ENCODE assay signal across 26 mouse cellular contexts in genomic region chr5:55791755-55792629, GRCm38 (mm10).
DNase-seq lines count a peak whose midpoint lies in the region; ATAC-seq and TF ChIP-seq lines count a peak whose summit lies in the region.
"Had no signal": no experiment of that assay in that cellular context is flagged by ENCODE, and none has a peak within 500 bp of the region (broad histone marks: within the 10 kb centered on the region; RNA-seq: fewer than 3 reads in every experiment).

No protein-coding gene starts in this region.

- DNase-seq in neural tube, embryonic 10.5 days (ENCODE audit: extremely low spot score, low spot score): no peak
- DNase-seq in brain, embryonic 14.5 days (ENCODE audit: low read depth): peak; percentile 65
- no peak for DNase-seq in lung, postnatal 25 days (ENCODE audit: low spot score)
- DNase-seq in natural killer cell, adult 2 months (ENCODE audit: low spot score in 2 of 2): no peak
- DNase-seq in thymus, postnatal 36 days: no peak
- DNase-seq: adrenal gland, postnatal 25 days; cerebellum, adult 2 months; cerebellum, postnatal 14 days; gastrocnemius, postnatal 14 days; heart, postnatal 14 days; kidney, adult 9 months; kidney, postnatal 10 days; lung, embryonic 14.5 days; lung, postnatal 14 days; right cerebral cortex, adult 18-20 months; right cerebral cortex, postnatal 4 days had no signal

- H3K4me2 ChIP-seq in forebrain, embryonic 13.5 days: no peak overlapping the region
- H3K4me2 ChIP-seq in forebrain, embryonic 12.5 days: no peak overlapping the region
- no peak overlapping the region for H3K4me2 ChIP-seq in neural tube, embryonic 13.5 days
- H3K4me2 ChIP-seq: hindbrain, embryonic 12.5 days; limb, embryonic 12.5 days; liver, embryonic 15.5 days; lung, embryonic 14.5 days; midbrain, embryonic 11.5 days had no signal

- H3K4me3 ChIP-seq in forebrain, embryonic 13.5 days: no peak overlapping the region
- H3K4me3 ChIP-seq in forebrain, embryonic 12.5 days (replicated peaks): no peak overlapping the region
- no peak overlapping the region for H3K4me3 ChIP-seq in neural tube, embryonic 13.5 days
- H3K4me3 ChIP-seq: erythroblast, embryonic 14.5 days; hindbrain, embryonic 12.5 days; limb, embryonic 12.5 days; liver, embryonic 15.5 days had no signal

- peak; percentile 36; the same call in 1 of the 2 replicates for ATAC-seq in forebrain, embryonic 13.5 days
- no peak for ATAC-seq in forebrain, embryonic 12.5 days (ENCODE audit: low FRiP score)
- peak; percentile 56 for ATAC-seq in neural tube, embryonic 13.5 days (ENCODE audit: low read depth)
- ATAC-seq: intestine, postnatal 0 days; midbrain, embryonic 16.5 days had no signal

- H3K9ac ChIP-seq in forebrain, embryonic 13.5 days: no peak overlapping the region
- H3K9ac ChIP-seq in forebrain, embryonic 12.5 days: no peak overlapping the region
- H3K9ac ChIP-seq in neural tube, embryonic 13.5 days: no peak overlapping the region
- H3K9ac ChIP-seq: hindbrain, embryonic 12.5 days; limb, embryonic 12.5 days; liver, embryonic 15.5 days; lung, embryonic 14.5 days had no signal

- no peak for TF ChIP-seq CTCF in brain, embryonic 14.5 days (IDR thresholded peaks at IDR 0.05; ENCODE audit: borderline replicate concordance, extremely low read depth, insufficient read depth, insufficient read length)

- H3K27me3 ChIP-seq in forebrain, embryonic 13.5 days: no peaks in the 10 kb centered on the region
- H3K27me3 ChIP-seq in forebrain, embryonic 12.5 days: no peaks in the 10 kb centered on the region
- H3K27me3 ChIP-seq in neural tube, embryonic 13.5 days: no peaks in the 10 kb centered on the region
- H3K27me3 ChIP-seq: hindbrain, embryonic 12.5 days; limb, embryonic 12.5 days; liver, embryonic 15.5 days had no signal

- H3K9me3 ChIP-seq in forebrain, embryonic 13.5 days (replicated peaks): no peaks in the 10 kb centered on the region
- no peaks in the 10 kb centered on the region for H3K9me3 ChIP-seq in forebrain, embryonic 12.5 days
- no peaks in the 10 kb centered on the region for H3K9me3 ChIP-seq in neural tube, embryonic 13.5 days
- H3K9me3 ChIP-seq: hindbrain, embryonic 12.5 days; limb, embryonic 12.5 days; liver, embryonic 15.5 days had no signal

- no peaks in the 10 kb centered on the region for H3K4me1 ChIP-seq in forebrain, embryonic 13.5 days
- no peaks in the 10 kb centered on the region for H3K4me1 ChIP-seq in forebrain, embryonic 12.5 days
- H3K4me1 ChIP-seq in neural tube, embryonic 13.5 days (replicated peaks): 0 out of 2 replicates have a peak, but pooled peaks cover 9% of the 10 kb centered on the region
- H3K4me1 ChIP-seq: hindbrain, embryonic 12.5 days; limb, embryonic 12.5 days; liver, embryonic 15.5 days had no signal

- 30% methylated on average over 8 of the region's 8 CpGs for WGBS in forebrain, embryonic 13.5 days
- WGBS in forebrain, embryonic 12.5 days: 36% methylated on average over 8 of the region's 8 CpGs
- 48% methylated on average over 8 of the region's 8 CpGs for WGBS in neural tube, embryonic 13.5 days

- H3K36me3 ChIP-seq in forebrain, embryonic 13.5 days (ENCODE audit: poor library complexity, severe bottlenecking): no peaks in the 10 kb centered on the region
- no peaks in the 10 kb centered on the region for H3K36me3 ChIP-seq in forebrain, embryonic 12.5 days (replicated peaks)
- no peaks in the 10 kb centered on the region for H3K36me3 ChIP-seq in neural tube, embryonic 13.5 days
- H3K36me3 ChIP-seq: hindbrain, embryonic 12.5 days; limb, embryonic 12.5 days; liver, embryonic 15.5 days had no signal

- no peak for TF ChIP-seq POLR2A in brain, embryonic 14.5 days (IDR thresholded peaks at IDR 0.05; ENCODE audit: borderline replicate concordance, extremely low read depth, insufficient read depth, insufficient read length, poor library complexity, severe bottlenecking)

- H3K27ac ChIP-seq in forebrain, embryonic 13.5 days: no peak overlapping the region
- no peak overlapping the region for H3K27ac ChIP-seq in forebrain, embryonic 12.5 days
- H3K27ac ChIP-seq in neural tube, embryonic 13.5 days (replicated peaks): peak overlapping the region; percentile 33; the same call in 1 of the 2 replicates
- H3K27ac ChIP-seq: hindbrain, embryonic 12.5 days; limb, embryonic 12.5 days; liver, embryonic 15.5 days had no signal
